Mouse (Mus musculus): ENCODE results near the gene Crebl2. TPM values are rescaled to one million over a fixed set of nuclear protein-coding genes. Genes with fewer than 3 reads are reported as not detected.
A peak's percentile ranks its signal among the peaks of the same experiment; 100 is the strongest.

Crebl2 gene
- total RNA-seq, 2 experiments from 2014 or later, result 41.1 to 41.7 TPM

DNA sequence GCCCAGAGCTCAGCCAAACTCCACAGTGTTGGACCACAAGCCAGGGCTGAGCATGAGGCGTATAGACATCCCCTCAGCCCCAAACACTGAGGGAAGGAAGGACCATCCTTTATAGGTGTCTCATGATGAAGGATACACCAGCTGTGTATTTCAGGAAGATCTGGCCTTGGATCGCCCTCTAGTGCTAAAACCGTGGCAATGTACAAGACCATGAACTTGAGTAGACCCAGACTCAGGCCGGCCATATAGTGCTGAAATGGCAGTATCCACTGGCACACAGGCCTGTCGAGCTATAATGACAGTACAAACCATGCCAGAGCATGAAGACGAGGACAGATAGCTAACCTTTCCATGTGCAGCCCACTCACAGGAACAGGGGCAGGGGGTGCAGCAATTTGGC lies 46.8 kb downstream of the Crebl2 start:
- no peak for DNase-seq

DNA sequence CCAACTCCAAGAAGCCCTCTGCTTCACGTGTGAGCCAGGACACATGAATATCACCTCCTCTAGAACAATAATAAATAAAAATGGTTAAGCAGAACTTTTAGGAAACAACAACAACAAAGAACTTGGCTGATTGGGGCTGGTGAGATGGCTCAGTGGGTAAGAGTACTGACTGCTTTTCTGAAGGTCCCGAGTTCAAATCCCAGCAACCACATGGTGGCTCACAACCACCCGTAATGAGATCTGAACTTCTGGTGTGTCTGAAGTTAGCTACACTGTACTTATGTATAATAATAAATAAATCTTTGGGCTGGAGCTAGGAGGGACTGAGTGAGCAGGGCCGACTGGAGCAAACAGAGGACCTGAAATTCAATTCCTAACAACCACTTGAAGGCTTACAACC lies 47.3 kb downstream of the Crebl2 start:
- DNase-seq, result no peak

DNA sequence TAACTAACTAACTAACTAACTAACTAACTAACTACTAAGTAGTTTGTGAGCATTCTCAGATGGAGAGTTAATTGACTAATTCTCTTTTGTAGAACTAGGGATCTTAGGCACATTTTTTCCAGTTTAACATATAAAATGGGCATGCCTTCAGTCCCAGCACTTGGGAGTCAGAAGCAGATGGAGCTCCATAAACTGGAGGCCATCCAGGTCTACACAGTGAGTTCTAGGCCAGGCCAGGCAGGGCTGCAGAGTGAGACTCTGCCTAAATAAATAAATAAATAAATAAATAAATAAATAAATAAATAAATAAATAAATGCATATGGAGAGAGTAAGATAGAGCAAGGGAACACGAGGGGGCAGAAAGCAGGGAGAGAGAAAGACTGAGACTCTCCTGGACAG lies 47.9 kb downstream of the Crebl2 start:
- DNase-seq, result no peak

DNA sequence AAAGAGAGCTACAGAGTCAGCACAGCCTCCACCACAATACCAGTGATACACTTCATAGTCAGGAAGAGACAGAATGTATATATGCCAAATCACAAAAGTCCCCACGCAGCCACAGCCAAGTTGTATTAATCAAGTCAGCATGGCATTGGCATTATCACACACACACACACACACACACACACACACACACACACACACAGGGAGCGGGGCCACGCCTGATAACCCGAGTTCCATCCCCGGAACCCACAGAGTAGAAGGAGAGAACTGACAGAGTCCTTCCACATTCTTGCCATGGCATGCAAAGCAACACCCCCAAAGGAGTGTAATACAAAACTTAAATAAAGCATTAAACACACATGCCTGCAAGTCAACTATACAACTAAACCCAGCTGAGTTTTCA lies 49.6 kb downstream of the Crebl2 start:
- no peak for DNase-seq

DNA sequence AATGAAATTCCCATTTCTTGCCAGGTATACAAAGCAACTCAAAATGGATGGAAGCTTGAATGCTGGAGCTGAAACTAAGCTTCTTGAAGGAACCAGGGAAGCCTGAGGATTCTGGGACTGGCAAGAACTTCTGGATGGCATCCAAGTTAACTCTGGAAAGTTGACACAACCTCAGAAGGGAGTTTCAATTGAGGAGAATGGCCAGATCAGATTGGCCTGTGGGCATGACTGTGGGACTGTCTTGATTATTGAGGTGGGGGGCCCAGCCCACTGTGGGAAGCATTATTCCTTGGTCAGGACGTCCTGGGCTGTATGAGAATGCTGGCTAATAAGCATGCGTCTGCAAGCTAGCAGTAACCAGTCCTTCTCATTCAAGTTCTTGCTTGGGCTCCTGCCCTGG lies 50.1 kb downstream of the Crebl2 start:
- no peak for DNase-seq

DNA sequence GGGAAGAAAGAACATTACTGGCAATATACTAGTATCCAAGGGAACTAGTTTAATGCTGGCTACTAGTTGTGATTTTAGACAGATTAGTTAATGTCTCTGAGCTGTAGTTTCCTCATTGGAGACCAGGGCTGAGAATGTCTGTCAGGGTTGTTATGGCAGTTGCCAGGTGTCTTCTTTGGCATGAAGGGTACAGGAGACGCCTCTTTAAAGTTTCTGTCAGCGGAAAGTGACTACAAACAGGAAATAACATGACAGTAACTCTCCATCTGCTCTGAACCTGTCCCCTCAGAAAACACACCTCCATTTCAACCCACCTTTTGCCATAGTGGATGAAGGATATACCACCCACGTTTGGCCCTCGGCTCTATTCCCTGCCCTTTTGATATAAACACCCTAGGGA lies 53.7 kb downstream of the Crebl2 start:
- DNase-seq, result no peak

DNA sequence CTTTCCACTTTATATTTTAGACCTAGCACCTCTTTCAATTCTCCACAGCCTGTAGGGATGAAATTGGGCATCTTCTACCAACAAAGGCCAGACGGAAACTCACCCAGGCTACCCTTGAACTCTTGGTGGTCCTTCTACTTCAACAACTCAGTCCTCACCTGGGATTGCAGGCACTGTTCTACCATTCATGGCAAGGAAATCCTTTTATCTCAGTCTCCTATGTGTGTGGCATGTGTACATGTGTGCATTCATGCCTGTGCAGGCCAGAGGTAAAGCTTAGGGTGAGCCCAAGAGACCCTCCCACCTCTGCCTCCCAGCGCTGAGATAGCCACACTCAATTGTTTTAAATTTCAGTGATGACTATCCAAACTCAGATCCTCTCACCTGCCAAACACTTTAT lies 55.6 kb downstream of the Crebl2 start:
- DNase-seq, result no peak

DNA sequence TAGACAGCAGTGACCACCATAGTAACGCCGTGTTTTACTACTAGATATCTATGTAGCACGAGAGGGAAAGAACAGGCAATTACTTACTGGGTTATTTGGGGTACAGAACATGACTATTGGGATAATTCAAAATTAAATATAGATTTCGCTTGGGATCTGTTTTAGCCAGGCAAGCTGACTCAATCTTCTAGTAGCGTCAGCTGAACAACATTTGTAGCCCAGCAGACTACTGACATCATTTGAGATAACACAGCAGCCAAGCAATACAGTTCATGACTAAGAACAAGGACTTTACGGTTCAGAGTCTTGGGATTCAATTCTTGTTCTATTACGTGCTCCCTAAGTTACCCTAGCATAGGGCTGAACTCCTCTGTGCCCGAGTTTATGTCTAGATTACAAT lies 56.5 kb downstream of the Crebl2 start:
- DNase-seq, result no peak

DNA sequence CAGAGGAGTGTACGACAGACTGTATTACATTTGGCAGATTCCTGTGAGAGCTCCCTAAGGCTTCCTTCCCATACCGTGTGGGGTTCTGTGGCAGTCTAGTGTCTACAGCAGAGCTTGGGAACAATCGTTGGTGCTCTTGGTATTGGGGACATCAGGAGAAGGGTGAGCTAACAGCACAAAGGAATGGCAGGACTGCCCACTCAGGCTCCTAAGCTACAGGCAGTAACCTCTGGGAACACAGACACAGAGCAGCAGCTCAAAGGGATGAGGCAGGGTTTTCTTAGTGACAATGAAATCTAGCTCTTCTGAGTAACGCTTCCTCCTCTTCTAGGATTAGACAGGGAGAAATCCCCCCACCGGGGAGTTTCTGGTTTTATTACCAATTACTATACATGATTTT lies 57.1 kb downstream of the Crebl2 start:
- DNase-seq, result peak in 1 of 2 experiments; percentile 29

DNA sequence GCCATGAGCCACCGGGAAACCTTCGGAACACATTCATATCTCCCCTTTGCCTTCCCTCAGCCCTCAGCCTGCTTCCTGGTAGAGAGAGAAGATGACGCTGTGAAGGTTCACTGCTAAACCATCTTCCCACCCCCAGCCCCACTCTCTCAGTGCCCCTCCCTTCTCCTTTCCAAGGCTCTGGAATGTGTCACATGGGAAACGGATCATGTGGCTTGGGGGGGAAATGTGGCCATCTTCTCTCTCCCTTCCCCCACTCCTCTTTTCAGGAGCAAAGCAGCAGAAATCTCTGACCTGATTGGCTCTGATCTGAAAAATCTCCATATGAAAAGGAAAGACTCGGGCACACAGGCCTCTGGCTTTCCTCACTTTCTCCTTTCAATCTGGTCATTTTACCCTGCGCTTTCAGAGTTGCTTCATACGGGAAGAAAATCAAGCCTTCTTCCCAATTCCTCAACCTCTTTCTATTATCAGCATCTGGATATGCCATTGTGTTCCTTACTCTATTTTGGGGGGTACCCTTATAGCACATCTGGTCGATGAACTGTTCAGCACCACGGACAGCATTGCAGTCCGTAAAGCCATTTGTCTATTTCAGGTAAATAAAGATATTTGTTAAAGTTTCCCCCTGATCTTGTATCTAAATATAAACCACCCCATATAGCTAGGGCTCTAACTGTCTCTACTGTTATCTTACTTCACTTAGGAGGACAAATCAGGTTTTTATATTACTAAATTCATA lies 57.9 kb downstream of the Crebl2 start:
- DNase-seq, result peak; percentile 79 to 82

DNA sequence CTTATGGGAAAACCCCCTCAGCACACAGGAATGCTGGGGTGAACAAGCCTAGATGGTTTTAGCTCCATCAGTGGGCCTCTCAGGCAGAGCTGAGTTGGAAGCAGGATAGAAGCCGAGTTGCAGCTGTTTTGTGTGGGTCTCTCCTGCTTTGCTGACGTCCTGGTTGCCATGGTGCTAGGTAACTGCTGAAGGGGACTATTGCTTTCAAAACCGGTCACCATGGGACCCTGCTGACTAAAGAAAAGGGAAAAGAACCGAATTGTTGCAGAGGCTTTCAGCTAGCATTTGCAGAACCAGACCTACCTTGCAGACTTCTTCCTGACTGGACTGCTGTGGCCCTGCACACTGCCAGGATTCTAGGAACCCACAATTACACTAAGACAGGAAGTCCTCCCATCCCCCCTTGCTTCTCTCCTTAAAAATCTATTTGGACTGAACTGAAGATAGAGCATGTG lies 58.6 kb downstream of the Crebl2 start:
- peak; percentile 60 to 64 for DNase-seq

DNA sequence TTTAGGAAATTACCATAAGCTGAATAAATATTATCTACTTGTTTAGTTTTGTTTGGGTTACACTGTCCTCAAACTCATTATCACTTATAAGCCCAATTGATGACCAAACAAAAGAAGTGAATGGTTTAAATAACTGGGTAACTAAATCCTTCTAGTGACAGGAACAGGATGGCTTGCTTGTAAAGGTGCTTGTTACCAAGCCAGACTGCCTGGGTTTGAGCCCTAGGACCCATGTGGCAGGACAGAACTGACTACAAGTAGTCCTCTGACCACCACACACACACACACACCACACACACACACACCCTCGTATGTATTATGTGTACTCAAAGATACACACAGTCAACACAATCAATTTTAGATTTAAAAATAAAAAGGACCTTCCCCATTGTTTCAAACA lies 59.8 kb downstream of the Crebl2 start:
- DNase-seq, result no peak

DNA sequence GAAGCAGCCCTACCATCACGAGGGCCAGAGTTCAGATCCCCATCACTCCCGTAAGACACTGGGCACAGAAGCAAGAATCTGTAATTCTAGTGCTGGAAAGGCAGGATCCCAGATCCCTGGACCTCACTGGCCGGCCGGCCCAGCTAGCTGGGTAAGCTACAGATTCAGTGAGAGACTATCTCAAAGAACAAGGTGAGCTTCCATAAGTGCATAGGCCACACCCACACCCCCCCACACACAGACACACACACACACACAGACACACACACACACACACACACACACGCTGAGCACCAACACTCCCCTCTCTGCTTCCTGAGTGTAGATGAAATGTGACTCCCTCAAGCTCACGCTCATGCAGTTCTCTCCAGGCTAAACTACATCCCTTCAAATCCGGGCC lies 60.5 kb downstream of the Crebl2 start:
- DNase-seq, result no peak

DNA sequence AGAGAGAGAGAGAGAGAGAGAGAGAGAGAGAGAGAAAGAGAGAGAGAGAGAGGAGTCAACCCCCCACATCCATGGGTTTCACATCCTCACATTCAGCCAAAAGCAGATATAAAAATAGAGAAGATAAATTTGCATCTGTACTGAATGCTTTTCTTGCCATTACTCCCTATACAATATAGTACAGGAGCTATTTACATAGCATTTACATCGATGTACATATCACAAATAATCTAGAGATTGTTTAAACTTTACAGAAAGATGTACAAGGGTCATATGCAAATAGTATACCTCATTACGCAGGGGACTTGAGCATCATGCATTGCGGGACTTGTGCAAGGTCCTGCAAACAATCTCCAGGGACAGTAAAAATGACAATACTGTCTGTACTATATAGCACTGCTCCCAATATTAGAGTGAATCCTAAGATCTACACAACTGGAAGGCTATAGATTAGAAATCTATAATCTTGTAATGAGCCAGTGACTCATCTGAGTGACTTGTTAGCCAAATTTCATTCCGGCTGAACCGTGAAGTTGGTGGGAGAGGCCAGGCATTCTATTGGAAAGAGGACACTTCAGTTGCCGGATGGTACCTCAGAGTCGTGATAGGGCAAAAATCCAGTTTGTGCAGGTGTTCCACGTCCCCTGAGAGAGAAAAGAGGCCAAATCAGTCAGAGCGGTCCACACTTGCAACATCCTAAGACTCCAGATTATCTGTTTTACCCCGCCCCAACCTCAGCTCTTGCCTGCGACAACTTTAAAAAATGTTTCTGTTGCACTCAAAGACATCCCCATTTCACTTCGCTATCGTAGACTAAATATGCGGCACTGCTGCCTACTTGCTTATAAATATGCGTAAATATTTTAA lies 66.8 kb downstream of the Crebl2 start:
- DNase-seq, result no peak

DNA sequence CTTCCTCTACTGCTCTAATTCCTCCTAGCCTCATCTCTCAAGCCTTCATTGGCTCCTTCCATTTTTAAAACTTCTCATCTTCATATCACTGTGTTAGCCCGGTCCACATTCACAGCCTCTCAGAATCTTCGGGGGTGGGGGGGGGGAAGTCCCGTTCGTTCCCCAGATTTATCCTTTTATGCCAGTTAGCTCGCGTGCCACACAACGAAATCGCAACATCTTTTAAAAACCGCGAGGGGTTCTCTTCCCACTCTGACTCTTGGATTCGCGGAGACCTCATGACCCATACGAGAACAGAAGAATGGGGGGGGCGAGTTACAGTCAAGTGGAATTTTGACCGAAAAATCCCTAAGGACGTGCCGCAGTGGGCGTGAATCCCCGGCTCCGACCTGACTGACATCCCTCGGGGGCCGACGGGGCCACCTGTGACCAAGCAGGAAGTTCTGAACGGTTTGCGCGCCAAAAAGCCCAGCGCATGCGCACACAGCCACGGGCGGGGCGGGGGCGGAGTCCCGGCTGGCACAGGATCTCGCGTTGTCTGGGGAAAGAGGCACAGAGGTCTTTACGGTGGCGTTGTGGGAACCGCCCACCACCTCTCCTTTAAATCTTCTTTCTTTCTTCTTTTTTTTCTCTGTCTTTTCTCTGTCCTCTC lies 67.6 kb downstream of the Crebl2 start:
- DNase-seq, result peak; percentile 93

DNA sequence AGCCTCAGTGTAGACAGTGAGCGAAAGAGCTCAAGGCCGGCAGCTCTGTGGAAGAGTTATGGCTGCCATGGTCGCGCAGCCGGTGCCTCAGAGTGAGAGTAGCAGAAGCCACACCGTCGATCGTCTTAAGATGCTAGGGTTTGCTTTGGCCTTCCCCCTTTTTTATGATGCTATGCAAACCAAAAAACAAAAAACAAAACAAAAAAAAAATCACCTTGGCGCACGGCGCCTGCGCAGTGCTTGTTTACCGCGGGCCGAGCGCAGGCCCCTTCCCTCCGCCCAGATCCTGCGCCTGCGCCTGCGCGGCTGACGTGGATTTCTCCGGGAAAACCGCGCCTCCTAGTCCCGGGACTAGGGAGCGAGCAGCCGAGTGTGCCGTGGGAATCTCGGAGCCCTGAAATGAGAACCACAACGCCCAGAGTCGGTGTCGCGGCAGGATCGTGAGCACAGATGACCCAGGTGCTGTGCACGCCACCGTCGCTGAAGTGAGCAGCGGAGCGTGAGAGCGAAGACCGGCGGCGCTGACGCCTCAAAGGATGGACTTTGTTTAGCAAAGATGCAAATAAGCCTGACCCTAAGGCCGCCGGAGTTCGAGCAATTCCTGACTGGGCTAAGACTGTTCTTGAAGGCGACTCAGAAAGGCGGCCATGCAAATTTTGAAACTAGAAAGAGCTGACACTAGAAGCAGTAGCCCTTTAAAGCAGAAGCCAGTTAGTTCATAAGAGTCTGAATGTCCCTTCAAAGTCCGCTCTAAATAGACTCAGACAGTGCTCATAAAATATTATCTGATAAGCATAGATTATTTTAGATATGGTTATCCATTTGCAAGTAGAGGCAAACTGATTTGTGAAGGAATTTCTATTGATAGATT lies 68.4 kb downstream of the Crebl2 start, which contains the start of gene Gpr19:
Gene Gpr19, minus strand, starts transcription at position 484 of the 871 bp plus-strand sequence.
- DNase-seq, result peak; percentile 87

DNA sequence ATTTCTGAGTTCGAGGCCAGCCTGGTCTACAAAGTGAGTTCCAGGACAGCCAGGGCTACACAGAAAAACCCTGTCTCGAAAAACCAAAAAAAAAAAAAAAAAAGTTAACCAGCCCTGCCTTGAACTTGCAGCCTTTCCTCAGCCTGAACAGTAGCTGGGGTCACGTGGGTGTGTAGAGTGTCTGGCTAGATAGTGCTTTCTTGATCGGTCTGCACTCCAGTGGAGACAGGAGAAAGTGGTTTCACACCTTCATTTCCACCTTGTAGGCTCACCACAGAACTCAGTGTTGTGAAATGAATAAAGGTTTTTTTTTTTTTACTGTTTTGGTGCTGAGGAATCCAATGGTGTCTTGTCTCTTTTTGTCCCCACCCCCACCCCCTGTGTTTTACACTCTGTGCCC lies 73.4 kb downstream of the Crebl2 start:
- no peak for DNase-seq

DNA sequence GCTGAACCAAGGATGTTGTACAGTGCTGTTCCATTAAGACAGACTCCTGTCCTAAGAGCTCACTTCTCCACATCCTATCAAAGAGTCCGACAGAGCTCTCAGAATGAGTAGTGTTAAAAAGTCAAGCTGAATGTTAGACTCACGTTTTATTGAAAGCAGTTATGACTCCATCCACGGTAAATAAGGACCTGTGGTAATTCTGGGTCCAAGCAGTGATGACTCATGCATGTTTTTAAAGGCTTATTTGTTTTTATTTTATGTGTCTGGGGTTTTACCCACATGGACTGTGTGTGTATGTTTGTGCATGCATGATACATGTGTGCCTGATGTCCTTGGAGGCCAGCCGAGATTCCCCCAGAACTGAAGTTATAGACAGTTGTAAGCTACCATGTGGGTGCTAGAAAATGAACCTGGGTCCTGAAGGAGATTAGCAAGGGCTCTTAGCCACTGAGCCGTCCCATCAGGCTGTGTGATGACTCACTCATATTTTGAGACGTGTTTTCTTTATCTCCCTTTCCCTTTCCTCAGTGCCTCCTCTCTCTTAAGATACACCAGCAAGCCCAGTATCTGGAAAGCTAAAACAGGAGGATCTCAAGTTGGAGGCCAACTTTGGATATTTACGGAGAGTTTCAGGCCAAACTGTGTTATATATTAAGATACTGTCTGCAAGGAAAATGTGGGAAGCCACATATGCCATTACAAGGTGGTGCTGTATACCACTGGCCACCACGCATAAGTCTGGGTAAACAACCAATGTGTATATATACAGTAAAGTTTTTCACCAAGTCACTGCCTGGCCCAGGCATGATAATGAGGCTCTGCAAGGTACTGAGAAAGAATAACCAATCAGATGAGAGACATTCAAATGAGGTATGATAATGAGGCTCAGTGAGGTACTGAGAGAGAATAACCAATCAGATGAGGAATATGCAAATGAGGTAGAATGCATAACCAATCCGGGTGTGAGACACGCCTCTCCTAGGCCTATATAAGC lies 74.2 kb downstream of the Crebl2 start:
- no peak for DNase-seq

DNA sequence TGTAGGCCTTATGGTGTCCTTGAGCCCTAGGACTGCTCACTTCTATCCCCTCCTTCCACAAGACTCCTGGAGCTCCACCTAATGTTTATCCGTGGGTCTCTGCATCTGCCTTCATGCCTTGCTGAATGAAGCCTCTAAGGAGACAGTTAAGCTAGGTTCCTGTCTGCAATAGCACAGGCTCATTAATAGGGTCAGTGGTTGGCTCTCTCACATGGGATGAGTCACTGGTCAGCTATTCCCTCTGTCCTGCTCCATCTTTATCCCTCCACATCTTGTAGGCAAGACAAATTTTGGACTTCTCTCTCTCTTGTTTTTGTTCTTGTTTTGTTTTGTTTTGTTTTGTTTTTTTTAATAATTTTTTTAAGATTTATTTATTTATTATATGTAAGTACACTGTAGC lies 75.9 kb downstream of the Crebl2 start:
- no peak for DNase-seq

Measured in layer of hippocampus, postnatal 36 days (tissue).